Mouse (Mus musculus): ENCODE measurements around the gene Dact2. TPM values are rescaled to one million over a fixed set of nuclear protein-coding genes. Genes with fewer than 3 reads are reported as not detected.

Gene Dact2
- polyA plus RNA-seq, 1 experiment from 2014 or later: 1.2 TPM

GRCm38 (mm10) chr17:14174401-14174800, 29.7 kb downstream of the Dact2 start:
- Histone ChIP-seq H3K9me3 (replicated peaks) (no peaks in the 10 kb centered on the region), H3K9ac (no peak overlapping the region), H3K4me1 (replicated peaks) (peaks cover 49% of the 10 kb centered on the region), H3K36me3 (replicated peaks) (no peaks in the 10 kb centered on the region), H3K27me3 (no peaks in the 10 kb centered on the region), H3K27ac (replicated peaks) (no peak overlapping the region), H3K4me2 (no peak overlapping the region), H3K4me3 (replicated peaks) (no peak overlapping the region)
- 65% methylated on average over 3 of the region's 3 CpGs for WGBS (ENCODE audit: insufficient replicate concordance)
- ATAC-seq (ENCODE audit: insufficient read depth): no peak

GRCm38 (mm10) chr17:14173459-14173858, 30.6 kb downstream of the Dact2 start:
- H3K4me2 ChIP-seq: no peak overlapping the region
- no peaks in the 10 kb centered on the region for H3K36me3 ChIP-seq (replicated peaks)
- H3K9ac ChIP-seq: no peak overlapping the region
- H3K4me3 ChIP-seq (replicated peaks): no peak overlapping the region
- 0 out of 2 replicates have a peak overlapping the region, but pooled peaks have one; percentile 33 for H3K27ac ChIP-seq (replicated peaks)
- H3K27me3 ChIP-seq: no peaks in the 10 kb centered on the region
- peak; percentile 44 for ATAC-seq (ENCODE audit: insufficient read depth)
- WGBS (ENCODE audit: insufficient replicate concordance): 4% methylated on average over 1 of the region's 1 CpGs
- H3K4me1 ChIP-seq (replicated peaks): peaks cover 45% of the 10 kb centered on the region
- H3K9me3 ChIP-seq (replicated peaks): no peaks in the 10 kb centered on the region

- H3K4me3 ChIP-seq (replicated peaks): no peak overlapping the region
- no peaks in the 10 kb centered on the region for H3K9me3 ChIP-seq (replicated peaks)
- H3K36me3 ChIP-seq (replicated peaks): no peaks in the 10 kb centered on the region
- ATAC-seq (ENCODE audit: insufficient read depth): no peak
- H3K4me2 ChIP-seq: no peak overlapping the region
- H3K4me1 ChIP-seq (replicated peaks): peaks cover 45% of the 10 kb centered on the region
- no peaks in the 10 kb centered on the region for H3K27me3 ChIP-seq
- no peak overlapping the region for H3K9ac ChIP-seq
- no peak overlapping the region for H3K27ac ChIP-seq (replicated peaks)
These were observed 31.4 kb downstream of the Dact2 start for GRCm38 (mm10) chr17:14172731-14173130.

- WGBS (ENCODE audit: insufficient replicate concordance): 36% methylated on average over 3 of the region's 3 CpGs
- no peaks in the 10 kb centered on the region for H3K36me3 ChIP-seq (replicated peaks)
- no peaks in the 10 kb centered on the region for H3K27me3 ChIP-seq
- H3K4me3 ChIP-seq (replicated peaks): no peak overlapping the region
- no peak overlapping the region for H3K4me2 ChIP-seq
- no peak for ATAC-seq (ENCODE audit: insufficient read depth)
- H3K9ac ChIP-seq: no peak overlapping the region
- H3K27ac ChIP-seq (replicated peaks): no peak overlapping the region
- H3K9me3 ChIP-seq (replicated peaks): no peaks in the 10 kb centered on the region
- peaks cover 45% of the 10 kb centered on the region for H3K4me1 ChIP-seq (replicated peaks)
These were observed 31.9 kb downstream of the Dact2 start for GRCm38 (mm10) chr17:14172184-14172583.

- H3K4me3 ChIP-seq (replicated peaks): no peak overlapping the region
- ATAC-seq (ENCODE audit: insufficient read depth): no peak
- H3K27ac ChIP-seq (replicated peaks): no peak overlapping the region
- no peak overlapping the region for H3K4me2 ChIP-seq
- H3K9me3 ChIP-seq (replicated peaks): no peaks in the 10 kb centered on the region
- H3K27me3 ChIP-seq: no peaks in the 10 kb centered on the region
- no peak overlapping the region for H3K9ac ChIP-seq
- no peaks in the 10 kb centered on the region for H3K36me3 ChIP-seq (replicated peaks)
- peaks cover 50% of the 10 kb centered on the region for H3K4me1 ChIP-seq (replicated peaks)
- 50% methylated on average over 5 of the region's 5 CpGs for WGBS (ENCODE audit: insufficient replicate concordance)
These were observed 33.1 kb downstream of the Dact2 start for GRCm38 (mm10) chr17:14170961-14171479.

- Histone ChIP-seq H3K4me3 (replicated peaks) (no peak overlapping the region), H3K4me2 (no peak overlapping the region), H3K27ac (replicated peaks) (no peak overlapping the region), H3K9me3 (replicated peaks) (no peaks in the 10 kb centered on the region), H3K9ac (no peak overlapping the region), H3K4me1 (replicated peaks) (peaks cover 36% of the 10 kb centered on the region), H3K27me3 (0 out of 2 replicates have a peak, but pooled peaks cover 3% of the 10 kb centered on the region), H3K36me3 (replicated peaks) (no peaks in the 10 kb centered on the region)
- ATAC-seq (ENCODE audit: insufficient read depth): no peak
- WGBS (ENCODE audit: insufficient replicate concordance): 48% methylated on average over 11 of the region's 11 CpGs
These were observed 34.7 kb downstream of the Dact2 start for GRCm38 (mm10) chr17:14169431-14169830.

- Histone ChIP-seq H3K27ac (replicated peaks) (no peak overlapping the region), H3K9me3 (replicated peaks) (no peaks in the 10 kb centered on the region), H3K4me2 (no peak overlapping the region), H3K4me1 (replicated peaks) (peaks cover 17% of the 10 kb centered on the region), H3K36me3 (replicated peaks) (no peaks in the 10 kb centered on the region), H3K4me3 (replicated peaks) (no peak overlapping the region), H3K9ac (no peak overlapping the region), H3K27me3 (0 out of 2 replicates have a peak, but pooled peaks cover 3% of the 10 kb centered on the region)
- ATAC-seq (ENCODE audit: insufficient read depth): no peak
- WGBS (ENCODE audit: insufficient replicate concordance): 60% methylated on average over 5 of the region's 5 CpGs
These were observed 36.5 kb downstream of the Dact2 start for GRCm38 (mm10) chr17:14167594-14167993.

GRCm38 (mm10) chr17:14166746-14167432, 37.2 kb downstream of the Dact2 start:
- 41% methylated on average over 6 of the region's 6 CpGs for WGBS (ENCODE audit: insufficient replicate concordance)
- Histone ChIP-seq H3K9ac (no peak overlapping the region), H3K4me3 (replicated peaks) (no peak overlapping the region), H3K9me3 (replicated peaks) (no peaks in the 10 kb centered on the region), H3K36me3 (replicated peaks) (no peaks in the 10 kb centered on the region), H3K4me1 (replicated peaks) (peaks cover 12% of the 10 kb centered on the region), H3K27me3 (0 out of 2 replicates have a peak, but pooled peaks cover 3% of the 10 kb centered on the region), H3K27ac (replicated peaks) (no peak overlapping the region), H3K4me2 (no peak overlapping the region)
- no peak for ATAC-seq (ENCODE audit: insufficient read depth)

GRCm38 (mm10) chr17:14165934-14166610, 38.0 kb downstream of the Dact2 start:
- no peak overlapping the region for H3K4me3 ChIP-seq (replicated peaks)
- ATAC-seq (ENCODE audit: insufficient read depth): no peak
- H3K9ac ChIP-seq: no peak overlapping the region
- H3K36me3 ChIP-seq (replicated peaks): no peaks in the 10 kb centered on the region
- 0 out of 2 replicates have a peak, but pooled peaks cover 3% of the 10 kb centered on the region for H3K27me3 ChIP-seq
- H3K4me1 ChIP-seq (replicated peaks): peaks cover 5% of the 10 kb centered on the region; the same call in 1 of the 2 replicates
- H3K27ac ChIP-seq (replicated peaks): no peak overlapping the region
- no peaks in the 10 kb centered on the region for H3K9me3 ChIP-seq (replicated peaks)
- H3K4me2 ChIP-seq: no peak overlapping the region
- WGBS (ENCODE audit: insufficient replicate concordance): 40% methylated on average over 9 of the region's 9 CpGs

- H3K9ac ChIP-seq: no peak overlapping the region
- H3K4me1 ChIP-seq (replicated peaks): peaks cover 5% of the 10 kb centered on the region; the same call in 1 of the 2 replicates
- no peak for ATAC-seq (ENCODE audit: insufficient read depth)
- H3K36me3 ChIP-seq (replicated peaks): no peaks in the 10 kb centered on the region
- H3K27me3 ChIP-seq: 0 out of 2 replicates have a peak, but pooled peaks cover 3% of the 10 kb centered on the region
- H3K27ac ChIP-seq (replicated peaks): no peak overlapping the region
- no peak overlapping the region for H3K4me2 ChIP-seq
- H3K9me3 ChIP-seq (replicated peaks): no peaks in the 10 kb centered on the region
- no peak overlapping the region for H3K4me3 ChIP-seq (replicated peaks)
- 22% methylated on average over 10 of the region's 10 CpGs for WGBS (ENCODE audit: insufficient replicate concordance)
These were observed 38.7 kb downstream of the Dact2 start for GRCm38 (mm10) chr17:14165332-14165876.

- 55% methylated on average over 3 of the region's 3 CpGs for WGBS (ENCODE audit: insufficient replicate concordance)
- 0 out of 2 replicates have a peak, but pooled peaks cover 3% of the 10 kb centered on the region for H3K27me3 ChIP-seq
- no peak overlapping the region for H3K27ac ChIP-seq (replicated peaks)
- H3K36me3 ChIP-seq (replicated peaks): no peaks in the 10 kb centered on the region
- H3K4me3 ChIP-seq (replicated peaks): no peak overlapping the region
- H3K4me2 ChIP-seq: no peak overlapping the region
- ATAC-seq (ENCODE audit: insufficient read depth): no peak
- no peak overlapping the region for H3K9ac ChIP-seq
- H3K9me3 ChIP-seq (replicated peaks): no peaks in the 10 kb centered on the region
- H3K4me1 ChIP-seq (replicated peaks): no peaks in the 10 kb centered on the region
These were observed 43.3 kb downstream of the Dact2 start for GRCm38 (mm10) chr17:14160846-14161245.
